Mouse (Mus musculus): ENCODE measurements around the gene Lrrc38.
A peak's percentile ranks its signal among the peaks of the same experiment; 100 is the strongest.
"Not testable (repeated sequence)": the region's sequence is repeated elsewhere in the genome, so short reads cannot be mapped to it uniquely, and the experiment has no call there.

The Lrrc38 gene

DNA sequence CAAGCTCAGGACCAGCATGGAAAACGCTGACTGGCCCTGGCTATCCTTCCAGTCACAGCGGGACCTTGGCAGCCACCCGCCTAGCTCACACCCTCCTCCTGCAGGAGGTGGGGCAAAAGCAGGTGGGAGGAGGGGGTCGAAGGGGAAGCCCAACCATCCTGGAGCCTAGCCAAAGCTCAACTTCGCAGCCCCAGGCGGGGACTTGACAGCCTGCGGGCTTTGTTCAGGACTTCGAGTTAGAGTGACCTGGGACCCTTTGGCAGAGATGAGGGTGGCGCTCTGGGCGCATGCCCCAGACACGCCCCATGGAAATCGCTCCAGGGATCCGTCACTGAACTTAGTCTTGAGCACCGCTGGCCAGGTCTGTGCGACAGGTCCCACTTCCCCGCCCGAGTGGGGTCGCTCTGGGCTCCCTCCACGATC, at the start of gene Lrrc38:
Gene Lrrc38 (plus strand): TSS at position 274 of the 423 bp plus-strand sequence.
- DNase-seq: peak; percentile 77

DNA sequence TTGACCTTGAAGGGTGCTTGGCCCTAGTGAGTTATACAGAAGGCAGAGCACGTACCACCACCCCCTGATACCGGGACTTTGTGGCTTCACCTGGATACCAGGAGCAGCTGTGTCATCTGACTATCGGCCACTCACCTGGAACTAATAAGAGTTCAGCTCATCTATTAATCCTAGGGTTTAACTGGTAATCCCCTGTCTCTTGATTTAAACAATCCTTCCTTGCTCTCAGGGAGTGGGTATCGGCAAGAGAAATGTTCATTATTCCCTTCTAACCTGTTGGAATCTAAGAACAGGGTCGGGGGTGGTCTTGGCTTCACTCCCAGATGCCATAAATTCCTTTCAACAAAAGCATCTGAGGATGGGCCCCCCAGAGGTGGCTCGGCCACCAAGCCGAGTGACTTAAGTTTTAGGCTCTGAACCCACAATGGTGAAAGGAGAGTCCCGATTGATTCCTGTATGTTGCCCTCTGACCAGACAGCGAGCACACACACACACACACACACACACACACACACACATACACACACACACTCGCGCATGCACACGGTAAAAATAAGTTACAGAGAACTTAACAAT, 49.4 kb upstream of the Lrrc38 start:
- DNase-seq: no peak

DNA sequence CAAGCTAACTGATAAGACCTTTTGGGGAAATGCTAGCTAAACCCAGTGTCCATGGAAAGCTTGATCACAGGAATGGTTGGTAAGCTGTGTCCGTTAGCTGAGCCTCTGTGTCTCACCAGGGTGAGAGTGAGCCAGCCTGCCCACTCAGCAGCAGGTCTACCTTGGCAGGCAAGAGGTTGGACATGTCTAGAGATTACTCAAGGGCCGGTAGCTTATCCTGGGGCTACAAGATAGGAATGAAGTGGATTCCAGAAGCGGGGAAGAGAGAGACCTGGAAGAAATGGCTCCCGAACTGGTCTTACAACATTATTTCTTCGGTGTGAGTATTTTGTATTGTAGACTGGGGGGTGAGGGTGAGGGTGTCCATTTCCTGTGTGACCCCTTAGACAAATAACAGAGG, 48.5 kb upstream of the Lrrc38 start:
- DNase-seq: no peak

DNA sequence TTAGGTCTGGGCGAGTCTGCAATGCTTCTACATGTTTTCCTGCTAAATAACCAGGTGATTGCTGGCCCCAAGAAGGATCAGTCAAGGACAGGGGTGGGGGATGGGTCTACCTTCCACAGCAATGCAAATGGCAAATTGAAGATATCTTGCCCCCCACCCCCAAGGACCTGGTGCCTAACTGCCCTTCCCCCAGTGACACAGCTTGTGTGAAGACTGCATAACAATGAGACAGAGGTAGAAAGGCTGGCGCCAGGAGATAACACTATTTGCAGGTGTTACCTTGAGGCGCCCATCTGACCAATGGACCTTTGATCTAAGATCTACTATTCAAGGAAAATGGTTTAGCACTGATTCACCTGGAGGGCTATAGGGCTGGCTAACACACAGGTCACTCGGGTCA, 47.7 kb upstream of the Lrrc38 start:
- no peak for DNase-seq

DNA sequence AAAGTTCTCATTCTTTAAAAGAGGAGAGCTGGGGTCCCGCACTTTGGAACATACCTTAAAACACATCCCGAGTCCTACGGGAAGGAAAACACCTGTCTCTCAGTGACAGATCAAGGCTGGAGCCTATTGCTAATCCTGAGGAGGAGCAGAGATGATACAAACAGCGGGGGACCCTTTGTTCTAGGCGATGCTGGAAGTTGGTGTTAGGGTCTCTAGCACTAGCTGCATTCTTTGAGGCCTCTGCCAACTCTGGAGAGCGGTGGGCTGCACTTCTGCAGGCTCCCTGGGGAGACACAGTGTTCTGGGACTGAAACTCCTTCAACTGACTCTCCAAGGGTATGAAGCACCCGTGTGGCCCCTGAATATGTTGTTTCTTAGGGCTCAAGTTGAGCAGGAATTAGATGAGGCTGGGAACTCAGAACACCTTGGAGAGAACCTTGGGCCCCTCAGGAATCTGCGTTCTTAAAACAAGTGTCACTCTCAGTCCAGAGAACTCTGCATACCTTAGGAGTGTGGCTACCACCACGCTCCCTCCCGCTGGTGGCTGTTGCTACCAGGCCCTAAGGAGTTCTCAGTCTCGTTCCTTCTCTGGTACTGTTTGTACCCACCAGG, 47.2 kb upstream of the Lrrc38 start:
- DNase-seq: no peak

DNA sequence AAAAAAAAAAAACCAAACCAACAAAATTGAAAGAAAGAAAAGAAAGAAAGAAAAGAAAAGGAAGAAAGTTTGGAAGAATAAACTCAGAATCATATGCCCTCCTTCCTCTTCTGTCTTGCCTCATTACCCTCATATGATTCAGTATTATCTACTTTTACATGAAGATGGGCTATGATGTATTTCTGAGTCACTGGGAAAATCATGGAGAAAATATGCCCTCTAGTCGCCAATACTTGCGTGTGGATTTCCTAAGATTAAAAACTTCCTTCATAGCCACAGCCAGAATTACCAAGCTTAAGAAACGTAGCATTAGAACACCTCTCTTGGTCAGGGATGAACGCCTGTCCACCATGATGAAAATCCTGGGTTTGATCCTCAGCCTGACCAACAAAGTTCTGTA, 44.5 kb upstream of the Lrrc38 start:
- no peak for DNase-seq

DNA sequence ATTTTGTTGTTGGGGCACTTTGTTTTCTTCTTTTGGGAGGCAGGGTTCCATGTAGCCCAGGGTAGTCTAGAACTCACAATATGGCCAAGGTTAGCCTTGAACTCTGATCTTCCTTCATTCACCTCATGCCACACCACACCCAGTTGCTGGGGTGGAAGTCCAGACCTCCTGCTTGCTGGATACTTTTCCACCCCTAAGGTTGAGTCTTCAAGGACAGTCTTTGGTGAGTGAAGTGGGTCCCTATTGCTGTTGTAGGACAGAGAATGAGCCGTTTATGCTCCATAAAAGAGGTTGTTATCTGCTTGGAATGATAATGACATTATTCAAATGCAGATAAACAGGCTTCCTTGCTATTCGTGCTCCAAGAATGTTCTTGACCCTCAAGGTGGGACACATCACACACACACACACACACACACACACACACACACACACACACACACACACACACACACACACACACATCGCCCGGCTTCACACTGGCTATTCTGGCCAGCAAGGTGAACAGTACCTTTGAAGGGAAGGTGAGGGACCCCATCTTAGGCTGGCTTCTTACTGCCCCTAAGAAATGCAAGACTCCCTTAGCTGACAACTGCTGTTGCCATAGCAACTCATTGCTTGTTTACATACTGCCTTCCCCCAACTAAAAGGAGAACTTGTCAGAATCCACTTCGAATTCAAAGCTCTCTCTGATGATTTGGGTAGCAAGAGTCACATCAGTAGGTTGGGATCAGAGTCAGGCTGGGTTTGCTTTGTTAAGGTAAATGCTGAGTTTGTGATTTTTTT, 43.4 kb upstream of the Lrrc38 start:
- no peak for DNase-seq

DNA sequence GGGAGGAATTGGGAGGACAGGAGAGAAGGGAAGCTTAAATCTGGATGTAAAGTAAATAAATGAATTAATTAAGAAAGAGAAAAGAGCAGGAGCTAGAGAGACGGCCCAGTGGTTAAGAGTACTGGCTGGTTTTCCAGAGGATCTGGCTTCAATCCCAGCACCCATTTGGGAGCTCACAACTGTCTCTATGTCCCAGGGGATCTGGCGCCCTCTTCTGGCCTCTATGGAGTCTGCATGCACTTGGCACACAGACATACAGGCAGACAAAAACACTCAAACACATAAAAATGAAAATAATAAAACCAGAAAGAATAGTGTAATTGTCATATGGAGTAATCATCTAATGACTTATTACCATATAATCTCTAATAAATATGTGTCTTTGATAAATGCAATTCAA, 38.2 kb upstream of the Lrrc38 start:
- DNase-seq: no peak

DNA sequence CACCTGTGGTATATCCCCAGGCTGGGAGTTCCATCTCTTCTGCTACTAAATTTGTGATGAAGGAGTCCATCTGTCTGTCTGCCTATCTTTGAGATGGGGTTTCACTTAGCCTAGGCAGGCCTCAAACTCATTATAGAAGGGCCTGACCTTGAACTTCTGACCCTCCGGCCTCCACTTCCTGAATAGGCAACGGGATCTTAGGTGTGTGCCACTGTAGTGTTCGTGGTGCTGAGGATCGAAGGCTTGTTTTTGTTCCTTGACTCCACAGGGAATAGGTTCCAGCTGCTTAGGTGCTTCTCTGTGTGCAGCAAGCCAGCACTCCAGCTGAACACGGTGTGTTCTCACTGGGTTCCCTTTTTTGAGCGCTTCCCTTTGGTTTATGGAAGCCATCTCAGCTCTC, 36.3 kb upstream of the Lrrc38 start:
- DNase-seq: no peak

DNA sequence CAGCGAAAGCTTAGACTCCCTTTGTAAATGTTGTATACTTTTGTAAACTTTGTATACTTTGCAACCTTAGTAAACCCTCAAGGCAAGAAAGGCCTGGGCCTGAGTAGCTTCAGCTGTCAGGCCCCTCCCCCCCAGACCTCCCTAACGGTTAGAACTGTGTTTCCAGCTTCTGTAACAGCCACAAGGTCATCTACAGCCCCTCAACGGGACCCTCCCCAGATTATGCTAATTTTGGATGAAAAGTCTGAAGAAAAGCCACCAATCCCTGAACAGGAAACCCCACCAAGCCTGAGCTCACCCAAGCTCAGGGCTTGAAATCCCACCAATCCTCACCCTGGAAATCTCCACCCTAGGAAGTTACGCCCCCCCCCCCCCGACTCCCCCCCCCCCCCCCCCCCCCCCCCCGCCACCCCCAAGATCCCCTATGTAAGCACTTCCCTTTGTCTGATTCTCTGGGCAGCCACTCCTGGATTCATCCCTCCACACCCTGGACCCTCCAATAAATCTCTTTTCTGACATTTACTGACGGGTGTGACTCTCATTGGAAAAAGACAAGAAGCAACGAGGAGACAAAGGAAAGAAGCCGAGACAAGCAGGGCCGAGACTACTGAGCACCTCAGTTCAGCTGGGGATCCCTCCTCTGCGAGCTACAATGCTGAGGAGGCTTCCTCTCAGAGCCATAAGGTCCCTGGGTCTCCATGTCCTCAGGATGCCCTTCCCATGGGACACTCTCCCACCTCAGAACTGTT, 25.2 kb upstream of the Lrrc38 start:
- DNase-seq: no peak

DNA sequence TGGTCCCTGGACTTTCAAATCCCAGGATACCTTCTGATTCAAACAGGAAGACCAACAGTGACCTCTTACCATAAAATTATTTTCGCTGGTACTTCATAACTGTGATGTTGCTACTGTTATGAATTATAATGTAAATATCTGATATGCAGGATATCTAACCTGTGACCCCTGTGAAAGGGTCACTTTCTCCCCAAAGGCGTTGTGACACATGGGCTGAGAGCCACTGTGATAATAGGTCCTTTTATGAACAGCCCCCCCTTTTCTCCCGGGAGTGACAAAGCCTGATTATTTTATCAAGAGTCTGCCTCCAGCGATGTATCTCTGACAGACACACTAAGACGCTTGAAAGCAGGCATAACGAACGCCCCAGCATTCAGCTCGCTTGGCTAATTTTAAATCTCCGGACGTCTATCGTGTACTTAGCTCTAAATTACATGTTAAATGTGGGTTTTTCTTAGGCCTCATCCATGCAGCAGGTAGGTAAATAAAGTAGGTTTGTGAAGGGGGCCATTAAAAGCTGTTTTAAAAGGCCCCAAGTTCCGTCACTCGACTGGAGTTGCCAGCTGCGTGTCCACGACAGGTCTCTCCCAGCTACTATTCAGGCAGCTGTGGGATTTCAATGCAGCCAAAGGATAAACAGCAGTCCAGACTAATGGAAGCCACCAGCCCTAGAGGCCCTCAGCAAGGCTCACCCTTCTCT, 24.5 kb upstream of the Lrrc38 start:
- DNase-seq: no peak

DNA sequence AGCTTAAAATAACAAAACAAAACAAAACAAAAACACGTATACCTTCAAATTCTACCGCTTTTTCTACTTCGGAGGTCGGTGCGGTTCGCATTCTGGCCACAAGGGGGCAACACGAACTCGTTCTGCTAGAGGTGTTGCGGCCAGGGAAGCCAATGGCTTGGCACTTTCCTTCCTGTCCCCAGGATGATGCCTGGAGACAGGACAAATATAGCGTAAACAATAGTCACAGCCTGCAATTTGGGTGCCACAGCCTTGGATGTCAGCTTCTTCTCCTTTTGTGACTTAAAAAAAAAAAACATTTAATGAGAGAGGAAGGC, 24.0 kb upstream of the Lrrc38 start:
- peak; percentile 68 for DNase-seq

DNA sequence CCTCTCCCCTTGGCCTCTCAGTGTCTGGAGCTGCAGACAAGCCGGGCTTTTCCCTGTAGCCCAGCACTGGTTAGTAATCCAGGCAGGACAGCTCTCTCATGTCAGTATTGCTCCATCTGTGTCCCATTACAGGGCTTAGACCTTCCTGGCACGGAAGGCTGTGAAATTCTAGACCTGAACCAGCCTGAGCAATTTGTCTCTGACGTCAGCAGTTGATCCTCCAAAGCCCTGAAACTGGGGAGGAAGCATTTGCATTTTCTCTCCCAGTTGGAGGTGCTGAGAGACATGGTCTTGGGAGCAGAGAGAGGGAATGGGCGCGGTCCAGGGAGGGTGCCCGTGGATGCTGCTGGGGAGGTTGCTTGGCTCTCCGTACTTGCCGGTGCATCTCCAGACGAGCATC, 19.0 kb upstream of the Lrrc38 start:
- DNase-seq: no peak

DNA sequence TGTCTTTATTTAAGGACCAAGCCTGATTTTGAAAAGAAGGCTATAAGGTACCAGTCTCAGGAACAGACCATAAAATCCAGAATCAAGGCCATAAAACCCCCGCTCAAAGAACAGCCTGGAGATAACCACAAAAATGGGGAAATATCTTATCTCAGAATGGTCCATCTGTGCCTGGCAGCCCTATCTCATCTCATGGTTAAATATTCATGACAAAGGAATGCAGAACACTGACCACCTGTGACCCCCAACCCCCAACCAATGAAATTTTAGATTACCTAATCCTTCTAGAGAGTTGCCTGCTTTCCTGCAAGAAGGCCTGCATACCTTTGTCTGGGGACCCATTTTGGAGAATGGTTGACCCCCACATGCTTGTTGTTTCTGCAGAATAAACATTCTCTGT, 17.8 kb upstream of the Lrrc38 start:
- DNase-seq: no peak

DNA sequence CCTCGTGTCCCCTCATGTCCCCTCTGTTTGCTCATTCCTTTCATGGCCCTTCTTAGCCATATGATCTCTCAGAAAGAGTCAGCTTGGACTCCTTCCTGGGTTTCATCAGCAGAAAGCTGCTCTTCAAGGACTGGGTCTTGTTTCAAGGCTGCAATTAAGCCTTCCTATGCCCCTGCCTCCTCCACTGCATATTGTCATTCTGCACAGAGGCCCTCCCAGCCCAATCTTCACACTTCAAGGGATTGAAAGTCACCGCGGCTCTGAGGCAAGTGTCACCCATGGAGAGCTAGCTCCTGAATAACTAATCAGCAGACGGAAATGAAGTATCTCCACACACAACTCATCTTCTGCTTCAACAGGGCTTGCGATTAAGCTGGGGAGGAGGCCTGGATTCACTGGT, 15.4 kb upstream of the Lrrc38 start:
- DNase-seq: no peak

DNA sequence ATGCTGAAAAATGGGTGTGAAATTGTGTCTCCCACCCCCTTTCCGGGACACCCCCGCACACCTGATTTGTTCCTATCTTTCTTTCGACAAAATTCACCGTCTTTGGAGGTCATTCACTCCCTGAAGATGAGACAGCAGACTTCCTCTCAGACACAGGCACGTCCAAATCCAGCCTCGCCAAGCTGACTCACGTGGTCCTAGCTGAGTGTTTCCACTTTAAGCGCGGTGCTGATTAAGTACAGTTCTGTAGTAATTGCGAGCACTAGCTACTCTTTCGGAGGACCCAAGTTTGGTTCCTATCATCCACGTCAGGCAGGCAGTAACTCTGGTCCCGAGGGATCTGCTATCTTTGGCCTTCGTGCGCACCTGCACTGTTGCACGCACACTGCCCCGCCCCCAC, 14.6 kb upstream of the Lrrc38 start:
- DNase-seq: no peak

DNA sequence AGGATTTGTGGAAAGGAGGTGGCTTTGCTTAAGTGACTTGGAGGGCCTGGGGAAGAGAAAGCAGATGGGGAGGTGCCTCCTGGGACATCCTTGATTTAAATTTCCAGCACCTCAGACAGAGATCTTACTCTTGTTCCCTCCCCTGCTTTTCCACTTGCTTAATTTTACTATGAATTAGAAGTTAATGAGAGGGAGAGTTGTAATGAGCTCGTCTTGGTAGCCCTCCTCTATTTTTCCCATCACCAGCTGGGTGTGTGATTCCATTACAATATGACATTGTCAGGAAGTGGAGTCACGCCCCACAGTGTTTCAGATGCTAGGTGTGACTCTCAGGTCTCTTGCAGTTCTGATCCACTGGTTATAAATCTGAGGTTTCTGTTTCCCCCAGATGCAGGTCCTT, 13.5 kb upstream of the Lrrc38 start:
- DNase-seq: no peak

DNA sequence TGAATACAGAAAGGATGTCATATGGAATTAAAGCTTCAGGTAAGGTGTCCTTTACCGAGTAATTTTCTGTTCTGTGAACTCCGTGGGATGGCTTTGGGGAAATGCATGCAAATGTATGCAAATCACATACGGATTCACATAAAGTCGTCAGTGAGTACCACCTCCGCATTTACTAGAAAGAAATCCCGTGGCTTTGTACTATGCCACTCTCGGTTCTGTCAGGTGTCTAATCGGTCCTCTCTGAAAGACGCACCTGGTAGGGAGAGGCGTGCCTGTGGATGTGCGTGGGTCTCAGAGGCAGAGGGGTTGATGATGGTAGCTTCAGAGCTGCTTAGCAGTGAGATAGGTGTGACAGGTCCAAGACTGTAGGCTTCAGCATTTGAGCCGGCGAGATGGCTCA, 9.7 kb upstream of the Lrrc38 start:
- DNase-seq: no peak

DNA sequence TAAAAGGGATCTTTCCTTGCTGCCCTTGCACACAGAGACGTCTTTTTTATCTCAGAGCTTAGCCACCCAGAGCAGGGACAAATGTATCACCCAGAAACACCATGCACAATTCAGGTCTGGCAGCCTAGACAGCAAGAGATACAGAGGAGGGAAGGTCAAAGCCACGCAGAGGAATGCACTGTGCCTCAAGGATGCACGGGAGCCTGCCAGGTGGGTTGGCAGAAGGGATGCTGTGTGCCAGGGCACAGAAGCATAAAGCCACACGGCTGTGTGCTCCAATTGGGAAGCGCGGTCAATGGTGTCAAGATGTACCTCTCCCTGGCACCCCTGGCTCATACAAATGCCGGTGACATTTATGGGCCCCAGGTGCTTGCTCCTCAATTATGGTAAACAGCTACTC, 8.1 kb upstream of the Lrrc38 start:
- peak; percentile 46 for DNase-seq

DNA sequence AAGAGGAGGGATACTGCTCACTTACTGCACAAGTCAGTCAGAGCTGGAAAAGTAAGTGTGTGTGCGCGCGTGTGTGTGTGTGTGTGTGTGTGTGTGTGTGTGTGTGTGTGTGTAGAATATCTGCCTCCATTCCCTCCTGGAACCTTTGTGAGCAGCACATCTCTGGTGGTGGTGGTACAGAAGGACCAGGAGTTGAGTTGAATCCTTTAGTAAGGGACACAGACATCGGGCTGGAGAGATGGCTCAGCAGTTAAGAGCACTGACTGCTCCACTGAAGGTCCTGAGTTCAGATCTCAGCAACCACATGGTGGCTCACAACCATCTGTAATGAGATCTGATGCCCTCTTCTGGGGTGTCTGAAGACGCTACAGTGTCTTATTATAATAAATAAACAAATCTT, 4.1 kb upstream of the Lrrc38 start:
- DNase-seq: not testable (repeated sequence)

DNA sequence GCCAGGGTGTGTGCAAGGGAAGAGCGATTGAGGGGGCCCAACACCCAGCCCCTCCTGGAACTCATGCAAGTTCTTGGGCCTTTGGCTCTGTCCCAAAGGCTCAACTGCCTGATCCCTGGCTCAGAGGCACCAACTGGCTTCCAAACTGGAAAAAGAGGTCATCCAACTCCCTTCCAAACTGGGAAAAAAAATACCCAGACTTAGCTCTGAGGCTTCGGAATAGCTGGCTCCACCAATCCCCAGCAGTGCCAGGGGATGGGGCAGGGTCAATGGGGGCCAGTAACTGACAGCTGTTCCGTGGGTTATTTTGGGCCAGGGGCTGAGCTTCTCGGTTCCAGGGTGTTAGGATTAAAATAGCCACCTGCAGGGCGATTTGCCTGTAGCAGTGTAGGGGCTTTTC, 879 bp upstream of the Lrrc38 start:
- DNase-seq: peak; percentile 45

DNA sequence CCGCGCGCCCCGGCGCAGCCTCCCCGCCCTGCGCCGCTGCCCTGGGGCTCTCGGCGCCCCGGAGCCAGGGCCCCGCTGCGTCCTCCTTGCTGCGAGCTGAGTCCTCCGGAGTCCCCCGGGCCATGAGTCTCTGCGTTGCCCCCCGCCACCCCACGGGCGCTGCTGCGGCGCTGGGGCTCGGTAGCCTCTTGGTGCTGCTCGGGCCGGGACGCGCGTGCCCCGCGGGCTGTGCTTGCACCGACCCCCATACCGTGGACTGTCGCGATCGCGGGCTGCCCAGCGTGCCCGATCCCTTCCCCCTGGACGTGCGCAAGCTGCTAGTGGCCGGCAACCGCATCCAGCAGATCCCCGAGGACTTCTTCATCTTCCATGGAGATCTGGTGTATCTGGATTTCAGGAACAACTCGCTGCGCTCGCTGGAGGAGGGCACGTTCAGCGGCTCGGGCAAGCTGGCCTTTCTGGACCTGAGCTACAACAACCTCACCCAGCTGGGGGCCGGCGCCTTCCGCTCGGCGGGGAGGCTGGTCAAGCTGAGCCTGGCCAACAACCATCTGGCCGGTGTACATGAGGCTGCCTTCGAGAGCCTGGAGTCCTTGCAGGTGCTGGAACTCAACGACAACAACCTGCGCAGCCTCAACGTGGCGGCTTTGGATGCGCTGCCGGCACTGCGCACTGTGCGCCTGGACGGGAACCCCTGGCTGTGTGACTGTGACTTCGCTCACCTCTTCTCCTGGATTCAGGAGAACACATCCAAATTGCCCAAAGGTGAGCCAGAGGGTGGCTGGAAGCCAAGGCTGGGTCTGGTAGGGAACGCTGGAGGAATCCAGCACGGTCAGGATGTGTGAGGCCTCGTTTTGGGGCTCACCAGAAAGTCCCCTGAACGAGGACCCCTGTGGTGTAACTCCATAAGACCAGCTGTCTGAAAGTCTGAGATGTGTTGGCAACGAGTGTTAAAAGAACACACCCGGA, 774 bp downstream of the Lrrc38 start:
- DNase-seq: peak; percentile 62

All from cerebellum, adult 9-11 months (tissue).